Mouse (Mus musculus): ENCODE measurements around the gene Slc2a5.

DNA sequence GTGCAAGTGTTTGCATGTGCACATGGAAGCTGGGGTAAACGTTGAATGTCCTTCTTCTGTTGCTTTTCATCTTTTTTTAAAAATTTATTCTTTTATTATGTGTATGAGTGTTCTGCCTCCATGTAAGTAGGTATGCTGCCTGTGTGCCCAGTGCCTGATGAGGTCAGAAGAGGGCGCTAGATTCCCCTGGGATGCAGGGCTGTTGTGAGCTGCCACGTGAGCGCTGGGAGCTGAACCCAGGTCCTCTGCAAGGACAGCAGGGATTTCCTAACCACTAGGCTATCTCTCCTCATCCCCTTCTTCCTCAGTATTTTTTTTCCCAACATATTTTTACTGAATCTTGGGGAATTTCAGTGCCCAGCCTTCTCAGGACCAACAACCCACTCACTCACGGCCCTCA, 7.3 kb downstream of the Slc2a5 start:
- no peak for TF ChIP-seq CTCF (IDR thresholded peaks at IDR 0.05; ENCODE audit: low read depth)
- TF ChIP-seq EP300 (IDR thresholded peaks at IDR 0.05; ENCODE audit: low read depth), result no peak

Data from liver, postnatal 0 days (tissue).